Mouse (Mus musculus) MEL (cell line): Measurements from ENCODE around the gene Ezr.

ENCODE experiments used
- E2F4 ChIP-seq: IDR thresholded peaks from 2 replicates; pipeline ENCODE4 v1.6.1; 2011; ENCODE audit warnings: low read depth, low read length, improper control_type of control experiment, borderline replicate concordance
- KAT2A ChIP-seq: conservative IDR thresholded peaks from 2 replicates; pipeline ENCODE4 v1.6.1; 2012; ENCODE audit warnings: low read depth, low read length, improper control_type of control experiment, inconsistent platforms
- MAFK ChIP-seq: IDR thresholded peaks from 2 replicates; pipeline ENCODE4 v1.6.1; 2011; ENCODE audit warnings: low read depth, mild to moderate bottlenecking, low read length, improper control_type of control experiment, borderline replicate concordance

DNA sequence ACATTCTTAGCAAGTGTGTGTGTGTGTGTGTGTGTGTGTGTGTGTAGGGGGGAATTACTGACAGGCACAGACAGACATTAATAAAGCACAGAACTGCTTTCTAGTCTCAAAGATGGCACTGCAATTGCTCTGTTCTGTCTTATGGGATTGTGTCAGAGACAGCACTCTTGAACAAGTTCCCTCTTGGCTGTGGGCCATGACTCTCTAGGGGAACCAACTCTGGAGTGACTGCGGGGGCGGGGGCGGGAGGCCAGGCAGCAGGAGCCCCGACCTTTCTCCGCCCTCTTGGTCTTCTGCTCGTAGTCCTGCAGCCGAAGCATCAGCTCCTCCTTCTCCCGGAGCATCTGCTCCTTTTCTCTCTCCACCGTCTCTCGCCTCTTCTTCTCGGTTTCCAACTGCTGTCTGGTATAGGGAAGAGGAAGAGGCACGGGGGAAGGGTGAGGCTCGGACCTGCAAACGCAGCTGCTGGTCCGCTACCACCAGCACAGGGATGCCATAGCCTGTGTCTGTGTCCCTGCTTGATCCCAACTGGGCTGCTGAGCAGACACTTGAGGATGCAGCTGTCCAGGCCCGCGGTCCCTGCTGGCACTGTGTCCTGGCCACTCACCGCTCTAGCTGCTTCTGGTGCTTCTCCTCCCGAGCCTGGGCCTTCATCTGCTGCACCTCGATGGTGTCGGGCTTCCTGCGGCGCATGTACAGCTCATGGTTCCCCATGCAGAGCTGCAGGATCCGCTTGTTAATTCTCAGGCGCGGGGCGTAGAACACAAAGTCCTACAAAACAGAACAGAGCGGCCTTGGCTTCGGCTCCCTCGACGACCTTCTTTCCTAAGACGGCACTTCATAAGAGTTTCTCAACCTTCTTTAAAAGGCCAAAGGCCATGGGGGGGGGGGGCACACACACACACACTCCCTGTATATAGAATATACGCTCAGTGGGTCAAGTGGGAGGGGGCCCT, 40.2 kb downstream of the Ezr start:
- TF ChIP-seq KAT2A (no peak), MAFK (no peak), E2F4 (no peak)
